Mouse (Mus musculus) neural tube, embryonic 10.5 days (tissue): ENCODE data around the gene Snx29.
"Not testable (repeated sequence)": the region's sequence is repeated elsewhere in the genome, so short reads cannot be mapped to it uniquely, and the experiment has no call there.

Experiments used
- DNase-seq: peaks from one replicate; pipeline ENCODE4 v3.0.0-alpha.2; 2017; ENCODE audit warnings: low spot score; ENCODE audit errors: extremely low spot score

Gene Snx29

GRCm38 (mm10) chr16:11482189-11482588, 159.5 kb downstream of the Snx29 start:
- DNase-seq = no peak

GRCm38 (mm10) chr16:11494895-11495294, 172.2 kb downstream of the Snx29 start:
- DNase-seq = no peak

GRCm38 (mm10) chr16:11495923-11496616, 173.4 kb downstream of the Snx29 start:
- no peak for DNase-seq

- no peak for DNase-seq
Measured at GRCm38 (mm10) chr16:11496721-11497120, 174.0 kb downstream of the Snx29 start.

GRCm38 (mm10) chr16:11500061-11500460, 177.4 kb downstream of the Snx29 start:
- no peak for DNase-seq

GRCm38 (mm10) chr16:11501138-11501537, 178.4 kb downstream of the Snx29 start:
- DNase-seq = no peak

- DNase-seq = no peak
Measured at GRCm38 (mm10) chr16:11501611-11502010, 178.9 kb downstream of the Snx29 start.

GRCm38 (mm10) chr16:11504666-11505491, 182.2 kb downstream of the Snx29 start:
- no peak for DNase-seq

GRCm38 (mm10) chr16:11505492-11506176, 182.9 kb downstream of the Snx29 start:
- DNase-seq = no peak

GRCm38 (mm10) chr16:11507188-11507731, 184.6 kb downstream of the Snx29 start:
- no peak for DNase-seq

- no peak for DNase-seq
Measured at GRCm38 (mm10) chr16:11508341-11508740, 185.6 kb downstream of the Snx29 start.

GRCm38 (mm10) chr16:11510416-11510815, 187.7 kb downstream of the Snx29 start:
- DNase-seq = no peak

GRCm38 (mm10) chr16:11510854-11511253, 188.1 kb downstream of the Snx29 start:
- no peak for DNase-seq

GRCm38 (mm10) chr16:11511696-11512095, 189.0 kb downstream of the Snx29 start:
- DNase-seq = not testable (repeated sequence)

GRCm38 (mm10) chr16:11516681-11517080, 194.0 kb downstream of the Snx29 start:
- no peak for DNase-seq

GRCm38 (mm10) chr16:11517385-11517784, 194.7 kb downstream of the Snx29 start:
- no peak for DNase-seq

- DNase-seq = no peak
Measured at GRCm38 (mm10) chr16:11518803-11519498, 196.2 kb downstream of the Snx29 start.

GRCm38 (mm10) chr16:11526104-11526786, 203.5 kb downstream of the Snx29 start:
- no peak for DNase-seq

GRCm38 (mm10) chr16:11526996-11527395, 204.3 kb downstream of the Snx29 start:
- no peak for DNase-seq

GRCm38 (mm10) chr16:11530466-11531194, 207.9 kb downstream of the Snx29 start:
- no peak for DNase-seq
